Mouse (Mus musculus) megakaryocyte, embryonic 14.5 days (primary cell): Measurements from ENCODE around the gene Rraga.

Source experiments
- FLI1 ChIP-seq: IDR thresholded peaks from 2 replicates; pipeline ENCODE4 v1.6.1; 2012; ENCODE audit warnings: low read length, inconsistent platforms, mixed read lengths
- GATA1 ChIP-seq: IDR thresholded peaks from 3 replicates; pipeline ENCODE4 v1.6.1; 2012; ENCODE audit warnings: mixed read lengths, low read length, inconsistent platforms, borderline replicate concordance

GRCm38 (mm10) chr4:86580591-86580990 is 5.1 kb downstream of the Rraga start:
- TF ChIP-seq GATA1 (no peak), FLI1 (no peak)
